Mouse (Mus musculus): ENCODE data around the gene Arnt2. TPM values are rescaled to one million over a fixed set of nuclear protein-coding genes. Genes with fewer than 3 reads are reported as not detected.

Gene Arnt2
- total RNA-seq, 1 experiment from 2014 or later: 41.3 TPM

- DNase-seq: no peak
Observed at GRCm38 (mm10) chr7:84341001-84341400, 69.0 kb downstream of the Arnt2 start.

- no peak for DNase-seq
Observed at GRCm38 (mm10) chr7:84339186-84339585, 70.8 kb downstream of the Arnt2 start.

- DNase-seq: no peak
Observed at GRCm38 (mm10) chr7:84337768-84338167, 72.2 kb downstream of the Arnt2 start.

- no peak for DNase-seq
Observed at GRCm38 (mm10) chr7:84336907-84337306, 73.1 kb downstream of the Arnt2 start.

DNA sequence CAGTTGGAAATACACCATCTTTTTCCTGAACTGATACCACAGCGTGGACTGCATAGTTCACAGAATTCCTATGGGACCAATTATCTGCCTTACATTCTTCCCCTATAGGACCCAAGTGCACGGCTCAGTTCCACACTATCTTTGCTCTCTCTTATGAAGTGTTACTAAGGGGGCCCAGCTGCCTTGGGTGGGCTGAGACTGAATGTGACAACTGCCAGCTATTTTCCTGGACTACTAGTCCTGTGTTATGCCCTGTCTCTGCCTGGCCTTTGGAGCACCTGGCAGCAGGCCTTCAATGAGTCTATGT lies 73.4 kb downstream of the Arnt2 start:
- DNase-seq: no peak

DNA sequence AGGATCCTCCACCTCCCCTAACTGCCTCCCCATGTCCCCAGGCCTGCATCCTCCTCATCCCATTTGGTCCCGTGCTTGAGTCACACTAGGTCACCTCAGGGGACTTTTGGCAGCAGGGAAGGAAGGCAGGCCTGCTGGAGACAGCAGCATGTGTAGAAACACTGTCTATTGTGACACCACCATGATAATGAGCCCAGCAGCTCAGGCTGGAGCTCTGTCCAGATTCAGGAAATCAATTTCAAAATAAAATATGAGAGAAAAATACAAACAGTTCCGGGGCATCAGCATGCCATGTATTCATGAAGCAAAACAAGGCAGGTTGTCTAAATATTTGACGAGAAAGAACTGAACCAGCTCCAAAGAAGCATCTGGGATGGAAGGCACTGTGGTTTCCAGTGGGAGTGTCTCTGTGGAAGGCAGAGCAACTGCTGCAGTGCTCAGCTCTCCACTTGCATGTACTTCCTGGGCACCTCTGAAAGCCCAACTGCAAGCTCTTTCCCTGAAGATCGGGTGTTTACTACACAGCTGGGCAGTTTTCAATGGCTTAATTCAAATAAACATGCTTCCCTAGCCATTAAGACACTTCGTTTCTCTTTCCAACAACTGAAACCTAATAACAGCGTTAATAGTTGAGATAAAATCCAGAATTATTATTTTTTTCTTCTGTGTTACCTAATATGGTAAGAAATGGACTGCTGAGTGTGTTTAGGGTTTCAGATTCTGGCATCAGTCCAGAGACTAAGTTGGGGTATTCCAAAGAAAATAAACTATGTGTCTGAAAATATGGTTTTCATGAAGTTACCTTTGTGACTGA lies 74.0 kb downstream of the Arnt2 start:
- DNase-seq: no peak

- DNase-seq: no peak
Observed at GRCm38 (mm10) chr7:84333996-84334395, 76.0 kb downstream of the Arnt2 start.

GRCm38 (mm10) chr7:84332295-84333168 lies 77.4 kb downstream of the Arnt2 start:
- no peak for DNase-seq

DNA sequence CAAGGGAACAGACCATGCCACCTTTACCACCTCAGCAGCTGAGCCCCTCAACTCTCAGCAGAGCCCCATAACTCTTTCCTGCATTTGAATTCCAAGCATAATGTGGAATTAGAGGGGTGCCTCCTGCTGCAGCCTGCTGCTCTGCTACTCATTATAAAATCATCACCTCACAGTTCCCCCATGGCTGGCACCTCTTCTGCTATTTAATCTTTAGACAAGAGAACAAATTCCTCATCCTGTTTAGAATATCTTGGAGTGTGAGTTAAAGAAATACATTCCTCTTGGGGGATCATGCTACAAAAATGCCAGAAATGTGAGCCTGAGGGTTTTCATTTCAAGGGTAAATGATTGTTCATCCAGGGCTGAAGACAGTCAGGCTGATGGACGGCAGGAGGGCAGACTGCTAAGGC lies 80.8 kb downstream of the Arnt2 start:
- DNase-seq: no peak

- DNase-seq: no peak
Observed at GRCm38 (mm10) chr7:84328770-84329169, 81.2 kb downstream of the Arnt2 start.

DNA sequence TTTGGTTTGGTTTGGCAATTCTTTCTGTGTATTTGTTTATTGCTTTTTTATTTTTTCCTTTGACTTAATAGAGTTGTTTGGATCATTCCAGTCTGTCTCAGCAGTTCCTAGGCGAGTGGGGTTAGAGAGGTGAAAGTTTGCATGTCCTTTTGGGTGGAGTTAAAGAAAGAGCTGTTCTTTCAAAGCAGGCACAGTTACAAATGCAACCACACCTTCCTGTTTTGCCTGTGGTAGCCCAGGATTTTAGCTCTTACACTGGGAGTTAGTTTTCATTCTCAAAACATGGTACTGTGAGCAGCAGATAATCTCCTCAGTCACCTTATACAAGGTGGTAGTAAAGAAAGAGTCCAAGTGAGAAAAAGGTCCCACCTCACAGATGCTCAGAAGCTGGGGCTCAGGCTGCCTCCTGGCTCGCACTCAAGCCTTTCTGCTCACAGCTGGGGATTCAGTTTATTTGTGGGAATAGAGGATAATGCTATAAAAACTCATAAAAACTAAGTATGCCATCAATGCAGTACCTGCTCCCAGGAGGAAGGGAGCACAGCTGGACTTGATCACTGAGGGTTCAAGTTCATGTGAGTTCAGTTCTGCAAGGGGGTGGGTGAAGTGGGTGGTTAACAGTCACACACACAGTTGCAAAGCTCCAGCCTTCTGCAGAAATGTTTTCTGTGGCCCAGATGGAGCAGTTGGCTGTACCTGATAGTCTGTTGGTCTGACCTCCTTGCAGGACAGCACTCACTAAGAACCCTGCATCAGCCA lies 84.2 kb downstream of the Arnt2 start:
- no peak for DNase-seq

DNA sequence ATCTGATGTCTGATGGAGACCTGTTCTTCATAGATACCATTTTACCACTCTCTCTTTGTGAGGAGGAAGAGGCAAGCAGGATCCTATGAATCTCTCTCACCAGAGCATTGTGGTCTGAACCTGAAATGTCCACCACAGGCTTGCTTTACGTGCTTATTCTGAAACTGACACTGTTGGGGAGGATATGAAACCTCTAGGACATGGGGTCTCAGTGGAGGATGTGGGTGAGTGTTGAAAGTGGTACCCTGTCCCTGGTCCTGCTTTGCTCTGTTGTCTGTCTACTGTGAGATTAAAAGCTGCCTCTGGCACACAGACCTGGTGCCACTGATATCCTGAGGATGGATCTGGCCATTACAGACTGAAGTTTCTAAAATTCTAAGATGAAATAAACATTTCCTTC lies 88.4 kb downstream of the Arnt2 start:
- no peak for DNase-seq

GRCm38 (mm10) chr7:84315353-84316003 lies 94.5 kb downstream of the Arnt2 start:
- DNase-seq: peak; percentile 30

DNA sequence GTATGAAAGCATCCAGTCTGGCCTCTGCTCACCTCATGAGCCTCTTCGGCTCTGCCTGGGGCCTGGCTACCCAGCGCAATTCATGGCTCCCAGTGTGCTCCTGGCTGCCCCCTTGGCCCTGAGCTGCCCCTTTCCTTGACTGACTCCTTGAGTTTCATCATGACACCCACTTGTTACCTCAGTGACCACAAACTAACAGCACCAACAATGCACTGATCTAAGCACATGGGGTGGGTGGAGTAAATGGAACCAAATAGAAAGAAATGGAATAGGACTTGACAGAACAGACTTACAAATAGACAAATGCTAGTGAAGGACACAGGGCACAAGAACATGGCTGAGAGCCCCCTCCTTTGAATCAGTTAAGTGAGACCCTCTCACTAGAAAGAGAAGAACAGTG lies 95.2 kb downstream of the Arnt2 start:
- DNase-seq: no peak

DNA sequence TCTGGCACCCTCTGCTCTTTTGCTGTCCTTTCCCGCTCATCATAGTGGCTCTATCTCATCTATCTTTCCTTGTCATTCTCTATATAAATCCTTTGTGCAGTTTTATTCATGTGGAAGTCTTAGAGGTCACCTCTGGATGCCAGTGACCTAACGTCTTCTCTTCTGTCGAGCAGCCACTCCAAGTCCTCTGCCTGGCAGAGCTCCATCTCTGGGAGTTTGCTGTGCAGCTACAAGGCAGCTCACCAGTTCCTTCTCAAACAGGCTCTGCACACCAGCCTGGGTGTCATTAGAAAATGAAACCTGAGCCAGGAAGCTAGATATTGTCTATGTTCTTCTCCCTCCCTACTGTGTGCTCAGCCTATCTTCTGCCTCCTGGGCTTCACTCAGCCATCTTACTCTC lies 98.4 kb downstream of the Arnt2 start:
- DNase-seq: no peak

GRCm38 (mm10) chr7:84310909-84311311 lies 99.1 kb downstream of the Arnt2 start:
- DNase-seq: no peak

DNA sequence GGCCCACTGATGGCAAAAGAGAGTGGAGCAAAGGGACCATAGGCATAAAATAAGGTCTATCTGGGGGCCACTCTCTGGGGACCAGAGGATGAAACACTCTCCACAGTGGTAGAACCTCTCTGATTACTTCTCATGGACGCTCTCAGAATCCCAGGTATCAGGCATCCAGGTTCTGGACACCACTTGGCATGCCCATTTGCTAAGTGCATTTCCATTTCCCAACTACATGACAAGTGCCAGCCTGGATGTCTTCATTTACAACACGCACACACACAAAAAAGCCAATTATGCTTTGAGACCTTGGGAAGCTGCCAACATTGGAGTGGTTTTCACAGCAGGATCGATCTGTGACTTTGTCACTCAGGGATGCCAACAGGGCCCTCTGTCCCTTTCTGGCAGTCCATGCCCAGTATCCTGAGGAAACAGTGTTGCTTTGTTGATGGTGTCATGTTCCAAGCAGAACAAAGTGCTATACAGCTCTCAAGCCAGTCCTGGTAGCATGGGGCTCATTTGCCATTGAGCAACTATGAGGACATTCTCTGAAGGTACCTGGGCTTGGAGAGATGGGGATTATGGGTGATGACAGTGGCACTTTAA lies 102.5 kb downstream of the Arnt2 start:
- no peak for DNase-seq

- no peak for DNase-seq
Observed at GRCm38 (mm10) chr7:84300261-84300660, 109.7 kb downstream of the Arnt2 start.

GRCm38 (mm10) chr7:84299601-84300000 lies 110.4 kb downstream of the Arnt2 start:
- DNase-seq: no peak

- no peak for DNase-seq
Observed at GRCm38 (mm10) chr7:84293054-84293453, 116.9 kb downstream of the Arnt2 start.

- no peak for DNase-seq
Observed at GRCm38 (mm10) chr7:84287226-84287587, 122.8 kb downstream of the Arnt2 start.

Measured in adrenal gland, postnatal 25 days (tissue).